20 mouse cellular contexts compared by ENCODE assay signal in the genomic region with DNA sequence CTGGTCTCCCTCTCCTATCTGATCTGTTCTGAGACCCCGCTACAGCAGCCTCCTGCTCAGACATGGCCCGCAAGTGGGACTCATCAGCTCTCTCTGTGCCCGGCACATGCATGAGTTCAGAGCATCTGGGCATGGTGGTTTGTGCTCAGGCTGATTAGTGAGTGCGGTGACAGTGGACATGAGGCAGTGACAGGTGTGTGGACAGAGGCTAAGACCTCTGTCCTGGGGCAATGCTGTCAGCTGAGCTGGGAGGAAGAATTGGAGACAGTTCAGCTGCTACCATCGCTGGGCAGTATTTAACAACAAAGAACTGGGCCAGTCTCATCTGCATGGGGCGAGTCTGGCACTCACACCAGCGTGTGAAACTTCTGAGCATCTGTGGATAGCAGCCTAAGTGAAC. TPM values are rescaled to one million over a fixed set of nuclear protein-coding genes. Genes with fewer than 3 reads are reported as not detected.
DNase-seq lines count a peak whose midpoint lies in the region; ATAC-seq and TF ChIP-seq lines count a peak whose summit lies in the region.
"Had no signal": no experiment of that assay in that cellular context is flagged by ENCODE, and none has a peak within 500 bp of the region (broad histone marks: within the 10 kb centered on the region; RNA-seq: fewer than 3 reads in every experiment).

No protein-coding gene starts in this region.

- 85% methylated on average over 7 of the region's 7 CpGs for WGBS in heart, adult 2 months
- WGBS in stomach, embryonic 15.5 days = 88% methylated on average over 7 of the region's 7 CpGs
- 88% methylated on average over 7 of the region's 7 CpGs for WGBS in stomach, postnatal 0 days
- 84% methylated on average over 7 of the region's 7 CpGs for WGBS in neural tube, embryonic 15.5 days

- H3K27ac ChIP-seq in heart, adult 2 months = peak overlapping the region; percentile 75
- H3K27ac ChIP-seq in stomach, embryonic 15.5 days = no peak overlapping the region
- no peak overlapping the region for H3K27ac ChIP-seq in stomach, postnatal 0 days (replicated peaks)
- no peak overlapping the region for H3K27ac ChIP-seq in neural tube, embryonic 15.5 days (replicated peaks)
- H3K27ac ChIP-seq: embryonic facial prominence, embryonic 10.5 days; embryonic facial prominence, embryonic 12.5 days; forebrain, embryonic 13.5 days; forebrain, embryonic 15.5 days had no signal

- ATAC-seq in stomach, embryonic 15.5 days (ENCODE audit: insufficient read depth, low FRiP score, low read depth) = no peak
- no peak for ATAC-seq in stomach, postnatal 0 days (ENCODE audit: low FRiP score, low TSS enrichment)
- no peak for ATAC-seq in neural tube, embryonic 15.5 days (ENCODE audit: low FRiP score)
- ATAC-seq: forebrain, embryonic 13.5 days; forebrain, embryonic 15.5 days had no signal

- peak overlapping the region; percentile 92; the same call in 1 of the 2 replicates for H3K4me2 ChIP-seq in stomach, embryonic 15.5 days
- H3K4me2 ChIP-seq in stomach, postnatal 0 days (replicated peaks; ENCODE audit: low read depth) = no peak overlapping the region
- no peak overlapping the region for H3K4me2 ChIP-seq in myocyte (ENCODE audit: low read depth)
- H3K4me2 ChIP-seq in neural tube, embryonic 15.5 days = no peak overlapping the region
- H3K4me2 ChIP-seq: embryonic facial prominence, embryonic 12.5 days; forebrain, embryonic 13.5 days; forebrain, embryonic 15.5 days had no signal

- H3K9ac ChIP-seq in heart, adult 2 months (ENCODE audit: low read depth, low read length) = 0 out of 2 replicates have a peak overlapping the region, but pooled peaks have one; percentile 0
- no peak overlapping the region for H3K9ac ChIP-seq in stomach, embryonic 15.5 days
- H3K9ac ChIP-seq in stomach, postnatal 0 days (ENCODE audit: low read length) = no peak overlapping the region
- H3K9ac ChIP-seq in neural tube, embryonic 15.5 days (replicated peaks) = no peak overlapping the region
- H3K9ac ChIP-seq: embryonic facial prominence, embryonic 12.5 days; forebrain, embryonic 13.5 days; forebrain, embryonic 15.5 days had no signal

- H3K27me3 ChIP-seq in heart, adult 2 months (ENCODE audit: control insufficient read depth, insufficient read depth, low read length) = peaks cover 2% of the 10 kb centered on the region
- H3K27me3 ChIP-seq in stomach, embryonic 15.5 days (replicated peaks) = peaks cover 30% of the 10 kb centered on the region
- H3K27me3 ChIP-seq in stomach, postnatal 0 days (ENCODE audit: control insufficient read depth, insufficient read depth, low read length) = peaks cover 3% of the 10 kb centered on the region; the same call in 1 of the 2 replicates
- peaks cover 6% of the 10 kb centered on the region for H3K27me3 ChIP-seq in myocyte (ENCODE audit: control insufficient read depth, insufficient read depth, insufficient read length)
- H3K27me3 ChIP-seq in neural tube, embryonic 15.5 days (replicated peaks) = peaks cover 49% of the 10 kb centered on the region

- no peak for TF ChIP-seq EP300 in heart, adult 2 months (IDR thresholded peaks at IDR 0.05; ENCODE audit: insufficient read depth, low read depth, low read length)
- TF ChIP-seq EP300 in stomach, postnatal 0 days (optimal IDR thresholded peaks at IDR 0.05) = no peak

- TF ChIP-seq POLR2A in heart, adult 2 months (IDR thresholded peaks at IDR 0.05; ENCODE audit: insufficient read depth, low read depth, low read length) = no peak
- no peak for TF ChIP-seq POLR2A in myocyte (IDR thresholded peaks at IDR 0.05; ENCODE audit: insufficient read length, low read depth)

- no peaks in the 10 kb centered on the region for H3K9me3 ChIP-seq in stomach, embryonic 15.5 days
- no peaks in the 10 kb centered on the region for H3K9me3 ChIP-seq in stomach, postnatal 0 days (ENCODE audit: control insufficient read depth, low read length)
- no peaks in the 10 kb centered on the region for H3K9me3 ChIP-seq in neural tube, embryonic 15.5 days (replicated peaks)
- H3K9me3 ChIP-seq: embryonic facial prominence, embryonic 10.5 days; embryonic facial prominence, embryonic 12.5 days; forebrain, embryonic 13.5 days; forebrain, embryonic 15.5 days had no signal

- no peaks in the 10 kb centered on the region for H3K79me2 ChIP-seq in heart, adult 2 months (replicated peaks; ENCODE audit: control insufficient read depth, insufficient read depth, low read length)
- H3K79me2 ChIP-seq in myocyte (ENCODE audit: control insufficient read depth, insufficient read depth) = no peaks in the 10 kb centered on the region

- H3K4me1 ChIP-seq in heart, adult 2 months (ENCODE audit: control insufficient read depth, insufficient read depth, low read length) = peaks cover 18% of the 10 kb centered on the region
- H3K4me1 ChIP-seq in stomach, embryonic 15.5 days = peaks cover 42% of the 10 kb centered on the region
- H3K4me1 ChIP-seq in stomach, postnatal 0 days (replicated peaks; ENCODE audit: control insufficient read depth, insufficient read depth) = peaks cover 28% of the 10 kb centered on the region
- peaks cover 32% of the 10 kb centered on the region for H3K4me1 ChIP-seq in neural tube, embryonic 15.5 days

- no peak for TF ChIP-seq CTCF in heart, adult 2 months (IDR thresholded peaks at IDR 0.05)
- no peak for TF ChIP-seq CTCF in stomach, postnatal 0 days (IDR thresholded peaks at IDR 0.05; ENCODE audit: low read depth)

- H3K36me3 ChIP-seq in heart, adult 2 months (ENCODE audit: control insufficient read depth, insufficient read depth, low read length) = no peaks in the 10 kb centered on the region
- no peaks in the 10 kb centered on the region for H3K36me3 ChIP-seq in stomach, embryonic 15.5 days
- no peaks in the 10 kb centered on the region for H3K36me3 ChIP-seq in stomach, postnatal 0 days (ENCODE audit: control insufficient read depth, insufficient read depth, low read length)
- H3K36me3 ChIP-seq in myocyte (ENCODE audit: control insufficient read depth, insufficient read depth) = no peaks in the 10 kb centered on the region
- no peaks in the 10 kb centered on the region for H3K36me3 ChIP-seq in neural tube, embryonic 15.5 days
- H3K36me3 ChIP-seq: embryonic facial prominence, embryonic 10.5 days; embryonic facial prominence, embryonic 12.5 days; forebrain, embryonic 15.5 days had no signal

- DNase-seq in heart, adult 2 months = no peak
- no peak for DNase-seq in heart, adult 18-20 months
- no peak for DNase-seq in stomach, postnatal 0 days (ENCODE audit: low spot score)
- no peak for DNase-seq in retina, embryonic 14.5 days (ENCODE audit: low spot score)
- DNase-seq: adrenal gland, adult 2 months; adrenal gland, postnatal 10 days; adrenal gland, postnatal 25 days; cerebellum, adult 11-12 months; cerebellum, adult 2 months; cerebellum, adult 9-10 months; cerebellum, postnatal 10 days; cerebellum, postnatal 25 days had no signal

- intact Hi-C loops in heart, adult 2 months (cut with DNase I) = no loop called here

- H3ac ChIP-seq in myocyte (ENCODE audit: control insufficient read depth, insufficient read length) = no peak overlapping the region

- H3K4me3 ChIP-seq in heart, adult 2 months = peak overlapping the region; percentile 55
- no peak overlapping the region for H3K4me3 ChIP-seq in stomach, embryonic 15.5 days (replicated peaks)
- H3K4me3 ChIP-seq in stomach, postnatal 0 days (ENCODE audit: low read depth, low read length) = no peak overlapping the region
- H3K4me3 ChIP-seq in myocyte = no peak overlapping the region
- H3K4me3 ChIP-seq in neural tube, embryonic 15.5 days (replicated peaks) = no peak overlapping the region
- H3K4me3 ChIP-seq: embryonic facial prominence, embryonic 10.5 days; embryonic facial prominence, embryonic 12.5 days; forebrain, embryonic 13.5 days; forebrain, embryonic 15.5 days had no signal

TF ChIP-seq in myocyte, 11 proteins besides CTCF, POLR2A, EP300 and RAD21:
- TF ChIP-seq REST (IDR thresholded peaks at IDR 0.05; ENCODE audit: insufficient read depth, insufficient read length) (no peak), MYOD1 (IDR thresholded peaks at IDR 0.05; ENCODE audit: control insufficient read depth in 1 of 3, insufficient read length in 2 of 3, low read depth in 2 of 3) (peak; percentile 76 to 97 (median 88)), MYOG (IDR thresholded peaks at IDR 0.05; ENCODE audit: control insufficient read depth in 1 of 3, insufficient read depth in 1 of 3, insufficient read length in 2 of 3, low read depth in 2 of 3) (peak; percentile 67 to 93 (median 84)), TCF12 (IDR thresholded peaks at IDR 0.05; ENCODE audit: insufficient read depth, poor library complexity, severe bottlenecking) (no peak), SRF (IDR thresholded peaks at IDR 0.05; ENCODE audit: control insufficient read depth, insufficient read length, low read depth) (no peak)

RNA-seq across cellular contexts. Expression of a gene that starts 2.6 kb away (rescaled TPM):
- 100 to 1,000 TPM; 101 to 102 TPM for total RNA-seq in heart, adult 2 months (2021)
- polyA plus RNA-seq in heart, adult 2 months (2012; rRNA removed) = 130 and 147 TPM in 2 replicates
- 10 to 100 TPM; 73.5 to 83.6 TPM for total RNA-seq in heart, adult 18-20 months (2021)
- polyA plus RNA-seq in stomach, embryonic 15.5 days (2015; fragmentation: Nextera tagmentation; extraction: Ambion mirVana) = 54.7 and 54.9 TPM in 2 replicates
- 39.4 and 47.5 TPM in 2 replicates for polyA plus RNA-seq in stomach, postnatal 0 days (2015; fragmentation: Nextera tagmentation; extraction: Ambion mirVana)
- 5.9 TPM for polyA plus RNA-seq in myocyte (2012; fragmentation: generic; extraction: Trizol)
- 21.3 and 23.9 TPM in 2 replicates for polyA plus RNA-seq in neural tube, embryonic 15.5 days (2015; fragmentation: Nextera tagmentation; extraction: Ambion mirVana)
- total RNA-seq: MEL had no signal
